Mouse (Mus musculus) MEL (cell line): ENCODE data around the gene Pml. TPM values are rescaled to one million over a fixed set of nuclear protein-coding genes. Genes with fewer than 3 reads are reported as not detected.

Source experiments
- DNase-seq: peaks from one replicate; pipeline ENCODE4 v3.0.0; 2011; ENCODE audit warnings: low read depth, low spot score
- H3K27ac ChIP-seq: 2 replicates; pipeline ENCODE4 v1.5.1; 2012; ENCODE audit warnings: low read depth, mild to moderate bottlenecking, control low read depth, low read length, moderate library complexity; ENCODE audit not compliant: control insufficient read depth
- H3K27me3 ChIP-seq, 2 experiments: fragments of 150-350 bp in 1 of 2; sonication (generic) in 1 of 2; 2 replicates each; pipeline ENCODE4 v1.6.1; 2012; ENCODE audit warnings: low read length in 2 of 2, mild to moderate bottlenecking in 2 of 2, improper control_type of control experiment in 1 of 2, moderate library complexity in 1 of 2; ENCODE audit not compliant: insufficient read depth in 2 of 2, control insufficient read depth in 1 of 2
- H3K36me3 ChIP-seq, 2 experiments: 2 replicates each; pipeline ENCODE4 v1.6.1; 2012 to 2014; ENCODE audit warnings: low read length in 2 of 2, improper control_type of control experiment in 1 of 2, inconsistent platforms in 1 of 2, mild to moderate bottlenecking in 1 of 2; ENCODE audit not compliant: insufficient read depth in 2 of 2, control insufficient read depth in 1 of 2
- H3K4me1 ChIP-seq, 2 experiments: fragments of 150-350 bp in 1 of 2; sonication (generic) in 1 of 2; 2 replicates each; pipeline ENCODE4 v1.6.1; 2012; ENCODE audit warnings: low read length in 2 of 2, improper control_type of control experiment in 1 of 2, mild to moderate bottlenecking in 1 of 2; ENCODE audit not compliant: insufficient read depth in 2 of 2, control insufficient read depth in 1 of 2
- H3K4me3 ChIP-seq, 2 experiments: fragments of 150-350 bp in 1 of 2; sonication (generic) in 1 of 2; 2 replicates each; pipeline ENCODE4 v1.5.1; 2012; ENCODE audit warnings: low read depth in 2 of 2, low read length in 2 of 2, mild to moderate bottlenecking in 2 of 2, moderate library complexity in 2 of 2, control low read depth in 1 of 2, improper control_type of control experiment in 1 of 2; ENCODE audit not compliant: control insufficient read depth in 1 of 2, insufficient read depth in 1 of 2
- H3K79me2 ChIP-seq: 2 replicates; pipeline ENCODE4 v1.6.1; 2012; ENCODE audit warnings: mild to moderate bottlenecking, low read length, moderate library complexity; ENCODE audit not compliant: control insufficient read depth, poor library complexity, insufficient read depth
- H3K9ac ChIP-seq: 2 replicates; pipeline ENCODE4 v1.6.1; 2012; ENCODE audit warnings: low read depth, mild to moderate bottlenecking, control low read depth, low read length, moderate library complexity; ENCODE audit not compliant: control insufficient read depth, poor library complexity, severe bottlenecking
- H3K9me3 ChIP-seq: fragments of 150-350 bp; sonication (generic); replicated peaks from 2 replicates; pipeline ENCODE4 v1.6.1; 2012; ENCODE audit warnings: mild to moderate bottlenecking, low read length, improper control_type of control experiment, moderate library complexity; ENCODE audit not compliant: insufficient read depth
- CHD1 ChIP-seq: IDR thresholded peaks from 2 replicates; pipeline ENCODE4 v1.6.1; 2012; ENCODE audit warnings: low read depth, mild to moderate bottlenecking, inconsistent platforms, low read length, improper control_type of control experiment
- CTCF ChIP-seq, 3 experiments: IDR thresholded peaks in 2 of 3; conservative IDR thresholded peaks in 1 of 3; 2 replicates each; pipeline ENCODE4 v1.5.1; 2011 to 2012; ENCODE audit warnings: low read length in 3 of 3, low read depth in 2 of 3, mild to moderate bottlenecking in 2 of 3, improper control_type of control experiment in 1 of 3, inconsistent platforms in 1 of 3, mixed read lengths in 1 of 3, moderate library complexity in 1 of 3; ENCODE audit not compliant: control insufficient read depth in 1 of 3, insufficient read depth in 1 of 3, poor library complexity in 1 of 3, severe bottlenecking in 1 of 3
- E2F4 ChIP-seq: IDR thresholded peaks from 2 replicates; pipeline ENCODE4 v1.6.1; 2011; ENCODE audit warnings: low read depth, low read length, improper control_type of control experiment, borderline replicate concordance
- ELF1 ChIP-seq: IDR thresholded peaks from 2 replicates; pipeline ENCODE4 v1.6.1; 2014; ENCODE audit warnings: low read depth, mild to moderate bottlenecking, inconsistent platforms, low read length, improper control_type of control experiment, moderate library complexity
- EP300 ChIP-seq, 2 experiments: IDR thresholded peaks; 2 replicates each; pipeline ENCODE4 v1.6.1; 2011; ENCODE audit warnings: improper control_type of control experiment in 2 of 2, low read length in 2 of 2, low read depth in 1 of 2, mild to moderate bottlenecking in 1 of 2
- GABPA ChIP-seq: IDR thresholded peaks from 2 replicates; pipeline ENCODE4 v1.6.1; 2012; ENCODE audit warnings: low read depth, mild to moderate bottlenecking, inconsistent platforms, low read length, improper control_type of control experiment, moderate library complexity
- HCFC1 ChIP-seq: IDR thresholded peaks from 2 replicates; pipeline ENCODE4 v1.6.1; 2012; ENCODE audit warnings: low read depth, mild to moderate bottlenecking, inconsistent platforms, low read length, improper control_type of control experiment, moderate library complexity
- KAT2A ChIP-seq: conservative IDR thresholded peaks from 2 replicates; pipeline ENCODE4 v1.6.1; 2012; ENCODE audit warnings: low read depth, low read length, improper control_type of control experiment, inconsistent platforms
- MAFK ChIP-seq: IDR thresholded peaks from 2 replicates; pipeline ENCODE4 v1.6.1; 2011; ENCODE audit warnings: low read depth, mild to moderate bottlenecking, low read length, improper control_type of control experiment, borderline replicate concordance
- MAZ ChIP-seq: IDR thresholded peaks from 2 replicates; pipeline ENCODE4 v1.6.1; 2012; ENCODE audit warnings: low read depth, mild to moderate bottlenecking, inconsistent platforms, low read length, improper control_type of control experiment
- MEF2A ChIP-seq: IDR thresholded peaks from 2 replicates; pipeline ENCODE4 v1.6.1; 2014; ENCODE audit warnings: low read depth, mild to moderate bottlenecking, inconsistent platforms, low read length, improper control_type of control experiment; ENCODE audit not compliant: poor library complexity, insufficient replicate concordance, severe bottlenecking; ENCODE audit errors: extremely low read depth
- NELFE ChIP-seq: IDR thresholded peaks from 2 replicates; pipeline ENCODE4 v1.6.1; 2011; ENCODE audit warnings: low read depth, low read length, improper control_type of control experiment
- POLR2AphosphoS2 ChIP-seq: IDR thresholded peaks from 2 replicates; pipeline ENCODE4 v1.6.1; 2011; ENCODE audit warnings: low read length, improper control_type of control experiment
- TAL1 ChIP-seq: IDR thresholded peaks from 2 replicates; pipeline ENCODE4 v1.6.1; 2012; ENCODE audit warnings: mild to moderate bottlenecking, inconsistent platforms, low read length, moderate library complexity, mixed read lengths
- TBP ChIP-seq: IDR thresholded peaks from 2 replicates; pipeline ENCODE4 v1.8.0; 2011; ENCODE audit warnings: low read depth, low read length, improper control_type of control experiment
- TCF12 ChIP-seq: IDR thresholded peaks from 2 replicates; pipeline ENCODE4 v1.6.1; 2014; ENCODE audit warnings: low read depth, mild to moderate bottlenecking, inconsistent platforms, low read length, improper control_type of control experiment, moderate library complexity
- USF1 ChIP-seq: IDR thresholded peaks from 2 replicates; pipeline ENCODE4 v1.6.1; 2014; ENCODE audit warnings: low read depth, mild to moderate bottlenecking, inconsistent platforms, low read length, improper control_type of control experiment, moderate library complexity
- ZC3H11A ChIP-seq: IDR thresholded peaks from 2 replicates; pipeline ENCODE4 v1.6.1; 2012; ENCODE audit warnings: low read depth, mild to moderate bottlenecking, inconsistent platforms, low read length, improper control_type of control experiment
- ZKSCAN1 ChIP-seq: IDR thresholded peaks from 2 replicates; pipeline ENCODE4 v1.6.1; 2012; ENCODE audit warnings: low read depth, mild to moderate bottlenecking, inconsistent platforms, low read length, improper control_type of control experiment, moderate library complexity
- ZMIZ1 ChIP-seq: IDR thresholded peaks from 2 replicates; pipeline ENCODE4 v1.6.1; 2012; ENCODE audit warnings: low read depth, mild to moderate bottlenecking, inconsistent platforms, low read length, improper control_type of control experiment, moderate library complexity
- polyA plus RNA-seq, 2 experiments: library from polyadenylated mRNA; stranded (reverse) in 1 of 2; unstranded in 1 of 2; fragments of >175 nt in 1 of 2; fragments of >200 nt in 1 of 2; gene quantifications; 2 replicates each; pipeline versions ENCODE4 v1.2.1 to v1.2.4; 2012; ENCODE audit warnings: low replicate concordance in 2 of 2, low read depth in 1 of 2; ENCODE audit not compliant: insufficient read length in 2 of 2, insufficient read depth in 1 of 2, missing spikeins in 1 of 2
- total RNA-seq: library from RNA; depleted of rRNA; stranded (reverse); fragments of 300-350 nt; gene quantifications from 2 replicates; pipeline ENCODE4 v1.2.3, GENCODE M21; 2012

The Pml gene
- total and polyA plus RNA-seq, 3 experiments, result 25.2 to 56.6 TPM; not detected in 1

- H3K9ac ChIP-seq, result no peak overlapping the region
- peaks cover 16 to 17% of the 10 kb centered on the region in 2 experiments for H3K27me3 ChIP-seq
- no peak overlapping the region for H3K27ac ChIP-seq
- H3K79me2 ChIP-seq, result no peaks in the 10 kb centered on the region
- TF ChIP-seq NELFE, result no peak
- no peak for TF ChIP-seq POLR2AphosphoS2
- TF ChIP-seq CTCF (IDR thresholded peaks at IDR 0.05 in 2 of 3, conservative IDR thresholded peaks at IDR 0.05 in 1 of 3; ENCODE audit: control insufficient read depth in 1 of 3, insufficient read depth in 1 of 3, low read depth in 2 of 3, low read length in 3 of 3, poor library complexity in 1 of 3, severe bottlenecking in 1 of 3), result no peak
- TF ChIP-seq TAL1, result no peak
- TF ChIP-seq HCFC1, result no peak
- TF ChIP-seq ELF1, result no peak
- TF ChIP-seq TBP, result no peak
- TF ChIP-seq ZMIZ1, result no peak
- TF ChIP-seq ZC3H11A, result no peak
- TF ChIP-seq KAT2A, result no peak
- TF ChIP-seq MEF2A, result no peak
- no peak for TF ChIP-seq TCF12
- no peak for TF ChIP-seq ZKSCAN1
- TF ChIP-seq USF1, result no peak
- TF ChIP-seq CHD1, result no peak
- TF ChIP-seq EP300 (IDR thresholded peaks at IDR 0.05; ENCODE audit: low read depth in 1 of 2, low read length in 2 of 2), result no peak
- H3K9me3 ChIP-seq, result no peaks in the 10 kb centered on the region
- H3K36me3 ChIP-seq, result no peaks in the 10 kb centered on the region
- H3K4me3 ChIP-seq, result no peak overlapping the region
- H3K4me1 ChIP-seq, result no peaks in the 10 kb centered on the region
- DNase-seq, result no peak
Measured at GRCm38 (mm10) chr9:58175745-58176487, 73.7 kb downstream of the Pml start.

- no peak for DNase-seq
- TF ChIP-seq ZKSCAN1, result no peak
- TF ChIP-seq TAL1, result no peak
- no peak for TF ChIP-seq KAT2A
- TF ChIP-seq E2F4, result no peak
- no peak for TF ChIP-seq NELFE
- no peak for TF ChIP-seq GABPA
- TF ChIP-seq TCF12, result no peak
- TF ChIP-seq CHD1, result no peak
- no peak for TF ChIP-seq MAZ
- TF ChIP-seq ZMIZ1, result no peak
- no peak for TF ChIP-seq MAFK
- no peak for TF ChIP-seq CTCF (IDR thresholded peaks at IDR 0.05 in 2 of 3, conservative IDR thresholded peaks at IDR 0.05 in 1 of 3; ENCODE audit: control insufficient read depth in 1 of 3, insufficient read depth in 1 of 3, low read depth in 2 of 3, low read length in 3 of 3, poor library complexity in 1 of 3, severe bottlenecking in 1 of 3)
- H3K9ac ChIP-seq, result no peak overlapping the region
Measured at GRCm38 (mm10) chr9:58174818-58175251, 74.8 kb downstream of the Pml start.

More at GRCm38 (mm10) chr9:58174818-58175251, 74.8 kb downstream of the Pml start:
- H3K4me3 ChIP-seq, result no peak overlapping the region
- H3K4me1 ChIP-seq, result no peaks in the 10 kb centered on the region
- H3K36me3 ChIP-seq, result no peaks in the 10 kb centered on the region
- H3K9me3 ChIP-seq, result no peaks in the 10 kb centered on the region
- H3K27ac ChIP-seq, result no peak overlapping the region
- H3K27me3 ChIP-seq, result peaks cover 17 to 18% of the 10 kb centered on the region in 2 experiments
- H3K79me2 ChIP-seq, result no peaks in the 10 kb centered on the region
